Mouse (Mus musculus): ENCODE results near the gene Nav2.

Gene Nav2

DNA sequence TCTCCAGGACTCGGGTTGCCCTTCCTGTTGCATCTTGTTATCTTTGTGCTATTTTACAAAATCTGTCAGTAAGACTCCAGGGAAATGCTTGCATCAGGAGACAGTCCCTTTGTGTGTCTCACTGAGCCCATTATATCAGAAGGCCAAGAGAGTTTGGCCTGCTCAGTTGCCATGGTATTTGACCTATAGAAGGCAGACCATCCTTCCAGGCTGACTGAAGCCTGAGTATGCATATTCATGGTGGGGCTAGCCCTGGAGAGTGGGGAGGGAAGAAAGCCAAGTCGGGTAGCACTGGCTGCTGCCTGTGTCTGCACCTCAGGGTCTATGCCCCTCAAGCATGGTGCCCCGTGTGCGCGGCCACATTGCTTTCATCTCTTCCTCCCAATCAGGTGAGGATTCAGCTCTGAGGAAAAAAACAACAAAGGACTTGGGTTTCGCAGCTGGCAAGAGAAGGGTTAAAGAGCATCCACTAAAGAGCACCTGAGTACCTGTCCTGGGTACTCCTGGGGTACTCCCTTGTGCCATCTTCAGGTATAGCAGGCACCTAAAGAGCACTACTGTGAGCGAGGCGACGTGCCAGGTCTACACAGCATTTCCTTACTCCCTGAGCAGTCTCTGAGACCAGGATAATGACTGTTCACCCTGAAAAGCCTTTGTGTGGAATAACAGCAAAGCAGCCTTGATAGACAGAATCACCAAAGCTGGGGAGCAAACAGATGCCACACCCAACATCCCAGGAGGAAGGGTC, 144.5 kb downstream of the Nav2 start:
- DNase-seq (ENCODE audit: low read depth, low spot score), result no peak

DNA sequence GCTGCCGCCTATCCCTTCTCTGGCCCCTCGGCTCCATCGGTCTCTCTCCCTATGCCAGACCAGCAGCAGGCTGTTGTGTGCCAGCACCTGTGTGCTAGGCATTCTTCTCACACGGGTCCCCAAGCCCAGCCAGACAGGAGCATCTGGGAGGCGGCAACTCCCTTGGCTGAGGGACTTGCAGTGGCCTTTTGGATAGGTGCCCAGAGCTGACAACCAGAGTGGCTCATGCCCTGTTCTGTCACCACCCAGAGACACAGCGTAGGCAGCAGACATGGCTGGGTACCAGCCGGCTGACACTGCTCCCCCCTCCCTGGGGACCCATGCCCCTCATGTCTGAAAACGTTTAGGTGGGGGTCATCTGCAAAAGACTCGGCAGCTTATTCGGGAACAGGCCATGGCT, 146.8 kb downstream of the Nav2 start:
- DNase-seq (ENCODE audit: low read depth, low spot score), result no peak

DNA sequence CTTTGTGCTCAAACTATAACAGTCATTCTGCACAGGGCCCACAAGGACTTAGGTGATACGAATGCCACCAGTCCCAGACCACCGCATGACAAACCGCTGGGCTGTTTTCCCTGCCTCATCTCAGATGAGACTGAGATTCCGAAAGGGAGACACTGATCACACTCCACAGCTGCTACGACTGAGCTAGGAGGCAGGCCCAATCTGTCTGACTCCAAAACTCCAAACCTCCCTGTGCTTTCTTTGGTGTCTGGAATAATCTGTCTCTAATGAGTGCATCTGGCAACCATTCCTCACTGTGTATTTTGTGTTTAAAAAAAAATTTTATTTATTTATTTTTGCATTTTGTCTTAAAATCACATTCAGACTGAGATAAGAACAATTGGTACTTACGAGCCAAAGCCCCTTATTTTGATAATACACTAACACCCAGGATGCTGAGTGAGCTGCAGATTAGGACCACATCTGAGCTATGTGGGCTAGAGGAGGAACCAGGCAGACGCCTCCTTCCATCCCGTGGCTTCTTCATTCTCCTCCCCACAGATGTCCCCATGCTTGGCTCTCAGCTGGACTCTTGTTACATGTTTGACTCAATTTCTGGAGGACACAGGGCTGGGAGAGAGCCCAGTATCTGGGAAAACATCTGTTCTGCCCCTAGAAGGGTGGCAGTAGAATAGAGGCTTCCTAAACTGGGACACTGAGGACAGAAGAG, 149.9 kb downstream of the Nav2 start:
- DNase-seq (ENCODE audit: low read depth, low spot score), result no peak

DNA sequence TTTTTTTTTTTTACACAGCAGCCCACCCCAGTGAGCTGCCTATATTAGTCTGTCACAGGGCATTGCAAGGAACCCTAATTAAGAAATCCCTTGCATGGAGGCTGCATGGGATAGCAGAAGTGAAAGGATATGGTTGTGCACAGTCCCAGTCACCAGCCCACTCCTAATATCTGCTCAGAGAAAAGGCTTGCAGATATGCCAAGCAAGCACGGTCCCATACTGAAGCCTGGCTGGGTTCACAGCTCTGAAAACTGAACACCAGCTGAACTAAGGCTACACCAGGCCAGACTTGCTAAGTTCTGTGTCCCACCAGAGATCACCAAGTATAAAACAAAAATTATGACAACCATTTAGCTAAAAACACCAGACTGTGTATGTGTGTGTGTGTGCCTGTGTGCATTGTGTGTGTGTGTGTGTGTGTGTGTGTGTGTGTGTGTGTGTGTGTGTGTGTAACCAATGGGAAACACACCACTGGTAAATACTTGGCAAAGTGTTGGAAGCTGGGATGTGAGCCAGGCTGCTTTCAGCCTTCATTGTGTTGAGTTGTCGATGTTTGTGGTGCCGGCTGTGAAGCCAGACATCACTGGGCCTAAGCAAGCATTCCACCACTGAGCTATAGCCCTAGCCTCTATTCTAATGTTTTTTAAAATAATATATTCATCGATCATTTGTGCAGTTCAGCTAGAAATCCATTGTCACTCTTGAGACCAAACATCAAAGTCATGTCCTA, 156.4 kb downstream of the Nav2 start:
- DNase-seq (ENCODE audit: low read depth, low spot score), result no peak

DNA sequence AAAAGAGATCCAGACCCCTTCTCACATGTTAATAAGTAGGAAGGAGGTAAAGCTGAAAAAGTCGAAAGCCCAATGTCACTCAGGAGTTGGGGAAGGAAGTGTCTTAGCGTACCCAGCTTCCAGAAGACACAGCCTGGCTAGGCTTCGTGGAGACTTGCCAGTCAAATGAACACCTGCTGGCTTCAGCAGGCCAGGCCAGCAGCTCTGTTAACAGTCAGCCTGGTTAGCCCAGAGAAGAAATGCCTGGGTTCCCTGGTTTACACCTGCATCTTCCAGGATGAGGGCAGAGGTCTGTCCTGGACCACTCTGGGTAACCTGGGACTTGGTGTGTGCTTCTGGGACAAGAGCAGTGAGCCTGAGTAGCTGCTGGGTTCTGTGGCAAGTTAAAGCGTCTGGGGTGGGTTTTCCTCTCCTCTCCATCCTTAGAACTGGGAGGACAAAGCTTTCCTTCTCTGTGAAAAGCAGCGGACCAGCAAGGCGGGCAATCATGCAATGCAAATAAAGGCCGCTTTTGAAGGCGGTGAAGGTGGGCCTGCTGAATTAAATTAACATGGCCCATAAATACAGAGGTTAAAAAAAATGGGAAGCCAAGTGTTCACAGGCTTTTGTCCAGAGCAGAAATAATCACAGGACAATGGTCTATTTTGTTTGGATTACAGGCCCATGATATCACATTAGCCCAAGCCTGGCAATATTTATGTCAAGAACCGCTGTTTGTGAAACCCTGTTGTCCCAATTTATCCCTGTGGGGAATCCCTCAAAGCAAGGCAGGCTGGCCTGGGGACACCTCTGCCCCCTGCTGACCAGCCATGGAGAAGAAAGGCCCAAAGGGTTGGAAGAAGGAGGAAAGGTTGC, 157.3 kb downstream of the Nav2 start:
- DNase-seq (ENCODE audit: low read depth, low spot score), result no peak

DNA sequence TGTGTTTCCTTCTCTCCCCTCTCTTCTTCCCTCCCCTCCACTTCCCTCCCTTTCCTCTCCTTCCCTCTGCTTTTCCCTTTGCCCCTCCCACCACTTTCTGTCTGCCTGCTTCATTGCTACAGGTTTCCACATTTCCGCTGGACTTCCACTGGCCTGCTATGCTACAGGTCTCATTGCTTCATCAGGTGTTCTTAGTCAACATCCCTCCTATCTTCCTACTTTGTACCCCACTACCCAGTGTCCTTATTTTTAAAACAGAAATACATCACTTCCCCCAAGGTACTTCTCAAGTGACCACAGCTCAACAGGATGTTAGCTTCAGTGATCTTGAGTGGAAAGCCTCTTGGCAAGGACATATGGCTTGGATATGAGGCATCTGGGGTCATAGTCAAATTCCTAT, 158.3 kb downstream of the Nav2 start:
- DNase-seq (ENCODE audit: low read depth, low spot score), result no peak

DNA sequence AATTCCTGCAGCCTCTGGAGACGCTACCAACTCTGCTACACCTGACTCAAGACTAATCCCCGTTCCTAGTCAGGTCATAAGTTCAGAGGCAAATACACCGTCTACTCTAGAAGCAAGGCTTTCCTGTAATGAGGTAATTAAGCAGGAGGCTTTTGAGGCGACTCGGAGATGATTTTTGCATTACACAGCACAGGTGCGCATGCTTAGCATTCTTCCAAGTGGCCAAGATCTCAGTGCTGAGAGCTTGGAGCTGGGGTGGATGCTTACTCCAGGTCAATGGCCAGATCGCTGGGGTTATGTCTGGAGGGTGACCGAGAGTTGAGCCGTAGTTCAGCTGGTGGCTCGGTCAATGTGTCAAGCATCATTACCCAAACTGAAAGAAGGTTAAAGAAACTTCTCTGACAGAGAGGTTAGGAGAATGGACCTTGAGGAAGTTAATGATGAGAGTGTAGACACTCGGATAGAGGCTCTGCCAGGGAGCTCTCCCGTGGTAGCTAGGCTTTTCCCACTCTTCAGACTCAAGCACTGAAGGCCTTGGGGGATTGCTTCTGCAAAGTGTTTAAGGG, 161.0 kb downstream of the Nav2 start:
- DNase-seq (ENCODE audit: low read depth, low spot score), result no peak

DNA sequence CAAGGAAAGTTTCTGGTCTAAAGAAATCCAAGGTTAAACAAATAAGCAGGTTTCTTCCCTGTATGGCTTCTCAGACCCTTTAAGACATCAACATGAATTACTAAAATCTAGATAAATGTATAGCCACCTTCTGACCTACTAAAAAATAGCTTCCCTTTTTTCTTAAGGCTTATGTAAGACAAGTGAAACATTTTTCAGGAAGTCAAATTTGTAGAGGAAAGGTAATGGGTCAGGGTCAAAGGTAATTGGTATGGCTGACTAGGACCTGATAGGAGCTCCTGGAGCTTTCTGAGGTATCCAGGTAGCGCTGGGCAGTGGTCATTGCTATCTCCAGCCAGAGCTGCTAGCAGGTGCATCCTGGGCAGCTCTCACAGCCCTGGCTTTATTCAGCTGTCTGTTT, 162.1 kb downstream of the Nav2 start:
- no peak for DNase-seq (ENCODE audit: low read depth, low spot score)

DNA sequence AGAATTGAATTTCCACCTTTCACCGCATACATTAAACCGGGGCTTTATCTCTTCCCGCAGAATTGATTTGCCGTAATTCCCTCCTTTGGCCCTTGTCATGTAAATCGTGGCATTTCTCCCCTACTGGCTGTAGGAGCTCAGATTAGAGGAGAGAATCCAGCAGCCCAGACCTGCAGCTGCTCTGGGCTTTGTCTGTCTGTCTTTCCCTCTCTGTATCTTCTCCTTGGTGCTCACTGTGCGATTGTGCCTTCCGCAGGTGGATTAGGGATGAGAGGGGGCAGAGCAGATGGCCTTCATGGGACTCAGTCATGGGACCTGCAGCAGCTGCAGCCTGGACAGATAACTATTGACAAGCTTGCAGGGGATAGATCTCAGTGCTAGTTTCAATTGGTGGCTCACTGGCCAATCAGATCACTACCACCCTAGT, 162.6 kb downstream of the Nav2 start:
- DNase-seq (ENCODE audit: low read depth, low spot score), result no peak

DNA sequence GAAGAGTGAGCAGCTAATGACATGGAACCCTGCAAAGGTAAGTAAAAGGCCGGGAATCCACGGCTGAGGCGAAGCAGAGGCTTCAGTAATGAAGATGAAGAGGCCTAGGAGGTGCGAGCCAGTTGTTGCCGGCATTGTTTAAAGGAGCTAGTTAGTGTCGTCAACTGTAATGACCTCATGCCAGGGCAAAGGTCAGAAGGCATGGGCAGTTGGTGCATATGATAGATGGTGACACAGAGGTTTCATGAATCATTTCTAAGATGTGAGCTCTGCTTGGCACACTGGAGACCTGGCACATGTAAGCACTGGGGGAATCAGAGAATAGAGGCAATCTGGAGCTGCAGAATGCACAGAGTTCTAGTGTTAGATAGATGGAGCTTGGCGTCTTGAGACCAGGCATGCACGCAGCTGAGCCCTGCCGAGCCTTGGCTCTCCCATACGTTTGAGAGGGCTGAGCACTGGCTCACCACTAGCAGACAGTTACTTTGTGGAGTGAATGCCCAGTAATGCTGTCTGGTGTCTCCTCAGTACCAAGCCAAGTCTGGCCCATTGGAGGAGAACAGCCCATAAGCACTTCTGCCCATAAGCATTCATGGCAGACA, 166.9 kb downstream of the Nav2 start:
- DNase-seq (ENCODE audit: low read depth, low spot score), result no peak

DNA sequence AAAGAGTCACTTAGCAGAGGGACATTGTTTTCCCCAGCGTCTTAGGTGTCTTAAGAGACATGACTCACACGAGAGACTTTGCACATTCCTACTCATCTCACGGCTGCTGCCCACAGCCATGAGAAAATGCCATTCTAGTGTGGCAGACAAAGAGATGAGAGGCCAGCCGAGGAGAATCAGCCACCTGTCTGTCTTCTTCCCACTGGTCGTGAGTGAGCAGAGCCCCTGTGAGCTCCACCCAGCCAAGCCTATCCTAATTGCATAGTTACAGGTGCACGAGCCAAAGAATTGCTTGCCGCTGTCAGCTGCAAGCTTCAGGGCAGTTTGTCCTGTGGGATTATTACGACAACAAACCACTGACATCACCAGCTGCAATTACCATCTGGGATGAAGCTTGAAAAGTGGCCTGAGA, 167.8 kb downstream of the Nav2 start:
- no peak for DNase-seq (ENCODE audit: low read depth, low spot score)

DNA sequence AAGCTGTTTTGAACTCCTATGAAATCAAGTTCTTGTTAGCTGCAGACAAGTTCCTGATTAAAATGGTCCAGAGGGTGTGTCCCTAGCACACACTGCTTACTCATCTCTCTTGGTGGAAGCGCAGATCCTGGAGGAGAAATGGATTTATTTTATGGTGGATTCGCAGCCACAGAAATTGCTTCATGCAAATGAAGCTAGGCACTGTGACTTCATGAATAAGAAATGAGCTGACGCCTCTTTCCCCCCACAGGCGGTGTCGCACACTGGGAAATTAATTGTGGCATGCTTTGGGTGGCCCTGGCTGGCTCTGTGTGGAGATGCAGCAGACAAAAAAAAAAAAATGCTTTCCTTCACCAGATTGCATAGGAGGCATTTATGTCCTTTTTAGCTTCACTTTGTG, 170.4 kb downstream of the Nav2 start:
- no peak for DNase-seq (ENCODE audit: low read depth, low spot score)

DNA sequence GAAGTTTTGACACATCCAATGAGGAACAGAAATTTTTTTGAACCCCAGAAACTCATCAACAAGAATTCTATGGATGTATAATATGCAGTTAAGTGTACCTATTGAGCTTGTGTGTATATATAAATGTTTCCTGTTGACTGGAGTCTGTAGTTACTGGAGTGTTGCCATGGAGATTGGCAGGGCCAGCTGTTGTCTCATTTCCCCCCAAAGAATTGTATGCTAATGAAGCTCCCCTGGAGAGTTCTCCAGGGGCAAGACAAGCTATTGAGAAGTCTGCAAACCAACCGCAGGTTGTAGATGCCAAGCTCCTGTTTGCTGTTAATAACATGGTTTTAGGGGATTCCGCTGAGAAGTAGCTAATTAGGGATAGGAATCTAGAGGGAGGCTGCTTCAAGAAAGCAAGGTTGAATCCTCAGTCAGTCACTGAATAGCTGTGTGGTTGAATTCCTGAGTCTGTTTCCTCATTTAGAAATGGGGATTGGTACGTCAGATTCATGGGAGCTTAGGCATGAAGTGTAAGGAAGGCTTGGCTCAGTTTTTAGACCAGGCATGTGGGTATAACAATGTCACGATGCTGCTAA, 174.2 kb downstream of the Nav2 start:
- no peak for DNase-seq (ENCODE audit: low read depth, low spot score)

DNA sequence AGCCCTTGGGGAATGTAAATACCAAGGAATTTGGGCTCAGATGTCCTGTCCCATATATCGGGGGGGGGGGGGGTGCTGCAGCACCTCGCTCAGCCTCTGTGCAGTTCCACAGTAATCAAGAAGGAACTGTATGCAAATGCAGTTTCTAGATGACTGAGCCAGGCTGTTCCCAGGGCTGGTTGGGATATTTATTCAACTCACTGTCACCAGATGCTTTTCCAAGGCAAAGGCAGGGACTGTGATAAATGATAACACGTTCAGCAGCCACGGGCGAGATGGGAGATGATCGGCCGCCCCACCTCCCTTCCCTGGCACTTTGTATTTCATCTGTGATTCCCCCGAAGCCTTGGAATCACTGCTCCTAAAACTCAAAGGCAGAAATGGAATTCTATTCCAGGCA, 176.3 kb downstream of the Nav2 start:
- DNase-seq (ENCODE audit: low read depth, low spot score), result no peak

DNA sequence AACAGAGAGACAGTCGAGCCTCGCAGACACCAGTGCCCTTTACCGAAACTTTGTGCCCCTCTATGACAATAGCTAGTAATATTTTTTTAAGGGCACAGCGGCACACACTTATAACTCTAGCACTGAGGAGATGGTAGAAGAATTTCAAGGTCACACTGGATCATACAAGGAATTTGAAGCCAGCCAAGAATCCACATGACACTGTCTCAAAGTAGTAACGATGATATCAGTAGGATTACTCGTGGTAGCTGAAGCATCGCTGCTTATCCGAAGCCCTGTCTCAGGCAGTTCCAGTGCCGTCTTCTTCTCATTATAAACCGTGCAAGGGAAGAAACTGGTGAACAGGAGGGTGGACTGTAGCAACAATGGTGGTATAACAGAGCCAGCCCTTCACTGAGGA, 177.2 kb downstream of the Nav2 start:
- no peak for DNase-seq (ENCODE audit: low read depth, low spot score)

DNA sequence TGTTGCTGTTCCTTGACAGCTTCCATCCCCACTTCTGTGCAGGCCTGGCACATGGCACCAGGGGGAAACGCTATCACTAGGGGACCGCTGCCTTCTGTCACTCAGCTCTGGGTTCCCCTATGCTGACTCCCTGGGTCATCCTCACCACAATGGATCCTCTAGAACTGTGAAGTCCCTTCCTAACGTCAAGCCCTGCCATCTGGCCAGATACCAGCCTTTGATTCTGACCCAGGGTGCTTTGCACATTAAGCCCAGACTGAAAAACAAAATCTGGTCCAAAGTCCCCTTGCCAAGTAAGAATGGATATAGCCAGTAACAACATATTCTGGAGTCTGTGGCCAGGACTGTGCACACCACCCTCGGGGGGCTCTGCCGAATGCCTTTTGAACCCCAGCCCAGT, 178.6 kb downstream of the Nav2 start:
- no peak for DNase-seq (ENCODE audit: low read depth, low spot score)

DNA sequence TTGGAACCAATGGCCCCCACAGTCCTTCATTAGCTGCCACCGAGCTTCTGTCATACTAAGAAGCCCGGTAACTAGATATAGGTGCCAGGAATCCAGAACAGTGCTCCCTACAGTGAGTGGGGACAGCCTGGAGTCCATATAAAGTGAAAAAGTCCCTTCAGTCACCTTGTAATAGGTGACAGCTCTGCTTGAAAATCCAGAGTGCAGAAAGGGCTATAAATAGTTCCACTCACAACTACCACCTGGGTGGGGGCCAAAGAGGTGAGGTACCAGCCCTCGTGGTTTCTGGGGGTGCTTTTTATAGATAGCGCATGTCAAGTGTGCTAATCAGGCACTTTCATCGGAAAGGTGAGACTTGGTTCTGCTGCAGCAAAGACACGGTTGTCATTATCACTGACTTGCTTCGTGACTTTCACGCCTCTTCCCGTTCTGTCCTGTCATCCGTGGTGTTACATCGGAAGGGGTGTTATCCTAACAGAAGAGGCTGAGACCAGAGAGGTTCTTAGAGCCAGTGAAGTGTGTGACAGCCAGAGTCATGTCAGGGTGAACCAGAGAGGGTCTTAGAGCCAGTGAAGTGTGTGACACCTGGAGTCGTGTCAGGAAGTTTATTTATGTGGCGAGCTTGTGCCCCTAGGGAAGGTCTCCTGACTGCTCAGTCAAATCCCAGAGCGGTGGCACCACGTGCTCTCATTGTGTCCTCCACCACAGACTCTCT, 179.8 kb downstream of the Nav2 start:
- no peak for DNase-seq (ENCODE audit: low read depth, low spot score)

DNA sequence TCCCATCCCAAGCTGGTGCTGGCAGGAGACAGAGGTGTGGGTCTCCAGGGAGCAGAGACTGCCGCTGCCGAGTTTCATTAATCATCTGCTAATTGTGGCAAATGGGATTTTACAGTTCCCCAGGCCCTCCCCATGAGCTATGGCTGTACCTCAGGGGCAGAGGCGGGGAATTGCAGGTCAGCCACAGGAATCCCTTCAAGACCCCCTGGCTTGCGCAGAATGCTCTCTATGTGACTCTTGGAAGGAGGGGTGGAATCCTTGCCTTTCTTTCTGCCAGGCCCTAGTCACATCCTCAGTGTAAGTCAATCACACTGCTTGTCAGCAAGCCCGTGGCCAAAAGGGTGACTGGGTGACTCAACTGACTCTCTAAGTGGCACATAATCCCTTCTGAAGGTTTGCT, 182.9 kb downstream of the Nav2 start:
- DNase-seq (ENCODE audit: low read depth, low spot score), result no peak

DNA sequence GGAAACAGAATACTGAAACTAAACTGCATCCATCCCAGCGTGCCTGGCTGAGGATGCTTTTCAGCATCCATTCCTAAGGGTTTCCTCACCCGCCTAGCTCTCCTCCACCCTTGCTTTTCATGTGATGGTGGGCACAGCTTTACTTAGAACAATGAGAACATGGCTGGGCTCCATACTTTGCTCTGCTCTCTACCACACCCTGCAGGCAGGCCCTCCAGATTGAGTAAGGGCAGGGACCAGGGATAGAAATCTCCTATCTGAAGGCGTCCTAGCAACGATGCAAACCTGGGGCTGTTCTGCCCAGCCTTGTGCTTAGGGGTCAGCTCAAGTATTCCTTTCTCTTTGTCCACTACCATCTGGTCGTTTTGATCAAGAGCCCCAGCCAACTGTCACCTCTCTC, 183.4 kb downstream of the Nav2 start:
- no peak for DNase-seq (ENCODE audit: low read depth, low spot score)

DNA sequence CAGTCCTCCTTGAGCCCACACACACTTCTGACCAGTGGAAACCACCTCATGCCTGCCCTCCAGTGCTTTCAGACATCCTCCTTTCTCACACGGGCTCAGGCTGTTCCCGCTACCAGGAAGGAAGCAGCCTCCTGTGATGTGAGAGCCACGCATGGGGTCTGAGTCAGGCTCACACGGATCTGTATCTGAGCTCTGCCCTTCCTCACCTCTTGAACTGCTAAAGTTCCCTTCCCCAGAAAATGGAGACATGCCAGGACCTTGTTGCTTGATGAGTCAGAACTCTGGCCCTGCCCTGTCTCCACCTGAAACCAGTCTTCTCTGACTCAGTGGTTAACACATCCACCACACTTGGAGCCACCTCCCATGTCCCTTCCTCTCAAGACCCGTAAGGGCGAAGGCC, 185.1 kb downstream of the Nav2 start:
- DNase-seq (ENCODE audit: low read depth, low spot score), result no peak
